Mouse (Mus musculus): ENCODE measurements around the gene Ralgapa1.

The Ralgapa1 gene

GRCm38 (mm10) chr12:55820661-55821314, at the start of gene Ralgapa1:
Gene Ralgapa1 (minus strand): TSS chr12:55821167.
- peak; percentile 78 to 85 for DNase-seq (ENCODE audit: low spot score in 2 of 2)

GRCm38 (mm10) chr12:55869622-55870322, 48.8 kb upstream of the Ralgapa1 start:
- DNase-seq (ENCODE audit: low spot score in 2 of 2), result no peak

GRCm38 (mm10) chr12:55867738-55868137, 46.8 kb upstream of the Ralgapa1 start:
- no peak for DNase-seq (ENCODE audit: low spot score in 2 of 2)

DNA sequence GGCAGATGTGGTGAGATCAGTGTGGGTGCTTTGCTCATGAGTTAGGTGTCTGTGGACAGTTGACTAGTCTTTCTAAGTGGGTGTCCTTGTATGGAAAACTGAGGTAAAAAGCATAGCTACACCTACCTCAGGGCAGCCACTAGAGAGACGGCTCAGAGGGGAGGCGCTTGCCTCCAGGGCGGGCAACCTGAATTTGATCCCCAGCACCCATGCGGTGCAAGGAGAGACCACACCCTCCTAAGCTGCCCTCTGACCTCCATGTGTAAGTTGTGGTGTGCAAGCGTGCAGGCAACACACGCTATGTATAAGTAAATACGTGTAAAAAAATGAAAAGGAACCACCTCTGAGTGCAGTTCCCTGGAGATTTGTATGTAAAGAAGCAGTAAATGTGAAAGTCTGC, 39.7 kb upstream of the Ralgapa1 start:
- no peak for DNase-seq (ENCODE audit: low spot score in 2 of 2)

- DNase-seq (ENCODE audit: low spot score in 2 of 2), result no peak
These were observed 38.7 kb upstream of the Ralgapa1 start for GRCm38 (mm10) chr12:55859409-55860349.

DNA sequence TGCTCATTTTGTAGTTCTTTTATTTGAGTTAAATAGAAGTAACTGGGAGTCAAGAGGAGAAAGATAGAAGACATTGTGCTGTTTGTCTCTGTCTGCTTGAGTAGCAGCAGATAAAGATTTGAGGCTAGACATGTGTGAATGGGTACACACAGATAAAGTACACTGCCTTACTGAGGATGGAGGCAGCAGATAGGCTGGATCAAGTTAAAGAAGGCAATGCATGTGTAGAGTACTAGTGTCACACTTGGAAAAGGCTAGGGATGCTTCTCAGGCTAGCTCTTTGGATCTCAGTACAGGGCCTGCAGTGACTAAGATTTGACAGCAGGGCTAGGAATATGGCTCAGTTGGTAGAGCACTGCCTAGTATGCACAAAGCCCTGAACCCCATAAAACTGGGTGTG, 29.7 kb upstream of the Ralgapa1 start:
- no peak for DNase-seq (ENCODE audit: low spot score in 2 of 2)

GRCm38 (mm10) chr12:55847851-55848250, 26.9 kb upstream of the Ralgapa1 start:
- no peak for DNase-seq (ENCODE audit: low spot score in 2 of 2)

- DNase-seq (ENCODE audit: low spot score in 2 of 2), result no peak
These were observed 25.8 kb upstream of the Ralgapa1 start for GRCm38 (mm10) chr12:55846741-55847140.

- no peak for DNase-seq (ENCODE audit: low spot score in 2 of 2)
These were observed 16.5 kb upstream of the Ralgapa1 start for GRCm38 (mm10) chr12:55837495-55837894.

DNA sequence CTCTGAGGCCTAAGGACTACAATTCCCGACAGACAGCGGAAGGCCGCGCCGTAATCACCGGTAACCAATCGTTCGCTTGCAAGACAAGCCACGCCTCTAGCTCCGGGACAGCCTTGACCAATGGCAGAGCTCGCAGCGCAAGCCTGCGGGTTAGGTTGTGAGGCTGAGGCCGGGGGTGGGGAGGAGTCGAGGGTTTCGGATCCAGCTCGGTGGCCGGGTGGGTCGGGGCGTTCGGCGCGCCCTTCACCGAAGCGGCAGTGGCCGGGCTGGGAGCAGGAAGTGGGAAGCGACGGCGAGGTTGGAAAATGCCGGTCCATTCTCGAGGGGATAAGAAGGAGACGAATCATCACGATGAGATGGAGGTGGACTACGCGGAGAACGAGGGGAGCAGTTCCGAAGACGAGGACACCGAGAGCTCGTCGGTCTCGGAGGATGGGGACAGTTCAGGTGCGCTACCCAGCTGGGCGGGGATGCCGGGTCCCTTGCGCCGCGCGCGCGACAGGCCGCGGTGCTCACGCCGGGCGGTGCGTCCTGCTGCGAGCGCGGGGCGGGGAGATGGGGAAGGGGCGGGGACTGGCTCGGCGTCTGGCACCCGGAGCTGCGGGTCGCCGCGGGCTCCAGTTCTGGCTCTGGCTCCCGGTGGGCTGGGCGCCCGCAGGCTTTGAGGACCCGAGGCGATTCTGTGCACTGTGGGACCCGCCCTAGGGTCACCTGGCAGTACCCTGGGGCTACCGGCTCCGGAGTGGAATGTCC, 15.4 kb upstream of the Ralgapa1 start, which contains the start of gene Brms1l:
Gene Brms1l (plus strand): TSS at position 126 of the 753 bp plus-strand sequence.
- peak; percentile 90 to 96 for DNase-seq (ENCODE audit: low spot score in 2 of 2)

GRCm38 (mm10) chr12:55835857-55836198, 14.9 kb upstream of the Ralgapa1 start:
- no peak for DNase-seq (ENCODE audit: low spot score in 2 of 2)

DNA sequence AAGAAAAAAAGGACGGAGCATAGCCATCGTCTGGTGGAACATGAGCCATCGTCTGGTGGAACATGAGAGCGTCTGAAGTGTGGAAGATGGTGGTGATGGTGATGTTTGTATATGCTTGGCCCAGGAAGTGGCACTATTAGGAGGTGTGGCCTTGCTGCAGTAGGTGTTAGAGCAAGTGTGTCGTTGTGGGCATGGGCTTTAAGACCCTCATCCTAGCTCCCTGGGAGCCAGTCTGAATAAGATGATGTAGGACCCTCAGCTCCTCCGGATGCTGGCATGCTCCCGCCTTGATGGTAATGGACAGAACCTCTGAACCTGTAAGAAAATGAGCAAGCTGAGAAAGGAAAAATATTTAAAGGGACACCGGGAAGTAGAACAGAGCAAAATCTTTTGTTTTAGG, 13.9 kb upstream of the Ralgapa1 start:
- no peak for DNase-seq (ENCODE audit: low spot score in 2 of 2)

- no peak for DNase-seq (ENCODE audit: low spot score in 2 of 2)
These were observed 13.1 kb upstream of the Ralgapa1 start for GRCm38 (mm10) chr12:55833906-55834625.

- DNase-seq (ENCODE audit: low spot score in 2 of 2), result no peak
These were observed 12.0 kb upstream of the Ralgapa1 start for GRCm38 (mm10) chr12:55832961-55833360.

DNA sequence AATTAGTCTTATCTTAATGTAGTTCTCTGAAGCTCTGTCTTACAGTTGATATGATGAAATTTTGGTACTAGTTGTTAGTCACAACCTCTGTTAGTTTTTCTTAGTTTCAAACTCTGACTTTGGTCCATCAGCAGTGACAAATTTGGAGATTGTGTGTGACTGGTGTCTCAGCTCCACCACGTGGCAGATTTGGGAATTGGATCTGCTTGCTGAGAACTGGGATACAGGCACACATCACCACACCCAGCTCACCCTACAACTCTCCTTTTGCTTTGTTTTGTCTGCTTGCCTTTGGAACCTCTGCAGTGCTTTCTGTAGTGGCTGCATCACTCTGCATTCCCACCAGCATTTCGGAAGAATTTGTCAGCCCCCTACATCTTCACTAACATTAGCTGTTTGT, 10.1 kb upstream of the Ralgapa1 start:
- DNase-seq (ENCODE audit: low spot score in 2 of 2), result peak; percentile 59 to 76

DNA sequence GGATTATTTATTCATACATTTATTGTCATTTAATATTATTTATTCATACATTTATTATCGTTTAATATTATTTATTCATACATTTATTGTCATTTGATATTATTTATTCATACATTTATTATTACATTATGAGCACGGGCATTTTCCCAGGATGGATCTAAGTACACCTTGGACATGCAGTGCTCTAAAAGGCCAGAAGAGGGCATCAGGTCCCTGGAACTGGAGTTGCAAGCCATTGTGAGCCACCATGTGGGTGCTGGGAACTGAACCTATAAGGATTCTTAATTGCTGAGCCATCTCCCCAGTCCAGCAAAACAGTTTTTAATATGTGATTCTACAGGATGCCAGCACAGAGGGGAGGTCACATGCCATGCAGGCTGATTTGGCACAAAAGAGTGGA, 4.6 kb upstream of the Ralgapa1 start:
- DNase-seq (ENCODE audit: low spot score in 2 of 2), result no peak

GRCm38 (mm10) chr12:55824027-55824426, 3.1 kb upstream of the Ralgapa1 start:
- DNase-seq (ENCODE audit: low spot score in 2 of 2), result no peak

GRCm38 (mm10) chr12:55820119-55820660, 777 bp downstream of the Ralgapa1 start:
- DNase-seq (ENCODE audit: low spot score in 2 of 2), result peak; percentile 32 to 44

DNA sequence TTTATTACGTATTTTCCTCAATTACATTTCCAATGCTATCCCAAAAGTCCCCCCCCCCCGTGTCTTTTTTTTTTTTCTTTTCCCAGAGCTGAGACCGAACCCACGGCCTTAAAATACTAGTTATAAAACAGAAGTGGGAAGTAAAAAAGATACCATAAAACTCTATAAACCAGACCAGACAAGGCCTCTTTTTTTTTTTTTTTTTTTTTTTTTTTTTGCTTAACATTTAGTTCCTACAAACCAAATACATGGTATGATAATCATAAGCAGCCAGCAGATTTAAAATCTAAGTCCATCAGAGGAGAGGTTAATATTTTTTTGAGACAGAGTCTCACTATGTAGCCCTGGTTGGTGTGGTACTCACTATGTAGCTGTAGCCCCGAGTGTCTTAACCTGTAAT, 4.5 kb downstream of the Ralgapa1 start:
- no peak for DNase-seq (ENCODE audit: low spot score in 2 of 2)

DNA sequence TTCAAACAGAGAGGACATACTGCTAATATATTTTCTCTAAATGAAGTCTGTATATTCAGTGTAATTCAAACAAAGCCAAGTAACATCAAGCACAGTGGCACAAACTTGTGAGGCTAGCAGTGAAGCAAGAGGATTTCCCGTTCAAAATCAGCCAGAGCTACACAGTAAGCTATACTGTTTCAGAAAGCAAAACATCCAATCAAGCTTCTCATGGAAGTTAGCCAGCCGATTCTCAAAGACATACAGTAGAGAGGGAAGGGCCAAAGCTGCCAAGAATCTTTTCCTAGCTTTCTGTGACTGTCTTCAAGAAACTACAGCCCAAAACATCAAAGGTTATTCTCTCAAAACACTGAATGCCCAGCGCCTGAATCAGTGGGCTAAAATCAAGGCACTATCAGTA, 15.9 kb downstream of the Ralgapa1 start:
- no peak for DNase-seq (ENCODE audit: low spot score in 2 of 2)

DNA sequence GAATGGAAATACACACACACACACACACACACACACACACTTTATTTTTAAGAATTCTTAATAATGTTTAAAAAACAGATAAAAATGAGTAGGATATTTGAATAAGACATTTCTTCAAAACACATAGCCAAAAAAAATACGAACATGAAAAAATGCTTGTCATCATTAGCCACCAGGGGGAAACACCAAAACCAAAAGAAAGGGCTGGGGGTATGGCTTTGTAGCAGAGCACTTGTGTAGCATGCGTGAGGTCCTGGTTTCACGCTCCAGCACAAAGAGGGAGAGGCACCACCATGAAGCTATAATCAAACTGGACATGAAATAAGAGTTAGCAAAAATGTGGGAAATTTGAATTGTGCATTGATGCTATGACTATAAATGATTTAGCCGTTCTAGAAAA, 19.8 kb downstream of the Ralgapa1 start:
- DNase-seq (ENCODE audit: low spot score in 2 of 2), result no peak
